Mouse (Mus musculus) lung, postnatal 25 days (tissue): ENCODE results near the gene Pbx1.

Experiments
- DNase-seq: peaks from one replicate; pipeline ENCODE4 v3.0.0; 2022; ENCODE audit warnings: low spot score

The Pbx1 gene

GRCm38 (mm10) chr1:168425017-168425705 is 6.9 kb downstream of the Pbx1 start:
- no peak for DNase-seq

- DNase-seq = no peak
Measured at GRCm38 (mm10) chr1:168423389-168423930, 8.6 kb downstream of the Pbx1 start.

GRCm38 (mm10) chr1:168418903-168419302 is 13.2 kb downstream of the Pbx1 start:
- DNase-seq = no peak

GRCm38 (mm10) chr1:168417626-168418025 is 14.4 kb downstream of the Pbx1 start:
- DNase-seq = no peak

GRCm38 (mm10) chr1:168416729-168417437 is 15.2 kb downstream of the Pbx1 start:
- DNase-seq = no peak

GRCm38 (mm10) chr1:168410611-168411010 is 21.5 kb downstream of the Pbx1 start:
- no peak for DNase-seq

GRCm38 (mm10) chr1:168410054-168410453 is 22.0 kb downstream of the Pbx1 start:
- DNase-seq = no peak

GRCm38 (mm10) chr1:168408757-168409156 is 23.3 kb downstream of the Pbx1 start:
- DNase-seq = no peak

GRCm38 (mm10) chr1:168407958-168408357 is 24.1 kb downstream of the Pbx1 start:
- peak; percentile 30 for DNase-seq

GRCm38 (mm10) chr1:168406291-168406675 is 25.8 kb downstream of the Pbx1 start:
- no peak for DNase-seq

- DNase-seq = peak; percentile 51
Measured at GRCm38 (mm10) chr1:168405645-168406290, 26.3 kb downstream of the Pbx1 start.

- no peak for DNase-seq
Measured at GRCm38 (mm10) chr1:168403529-168403928, 28.5 kb downstream of the Pbx1 start.

- no peak for DNase-seq
Measured at GRCm38 (mm10) chr1:168402683-168403082, 29.4 kb downstream of the Pbx1 start.

GRCm38 (mm10) chr1:168395523-168396159 is 36.4 kb downstream of the Pbx1 start:
- DNase-seq = no peak

GRCm38 (mm10) chr1:168394535-168394934 is 37.5 kb downstream of the Pbx1 start:
- DNase-seq = no peak

GRCm38 (mm10) chr1:168393456-168393855 is 38.6 kb downstream of the Pbx1 start:
- no peak for DNase-seq

- no peak for DNase-seq
Measured at GRCm38 (mm10) chr1:168392500-168392853, 39.6 kb downstream of the Pbx1 start.

- DNase-seq = peak; percentile 51
Measured at GRCm38 (mm10) chr1:168391617-168392499, 40.2 kb downstream of the Pbx1 start.

- DNase-seq = peak; percentile 55
Measured at GRCm38 (mm10) chr1:168390748-168391147, 41.3 kb downstream of the Pbx1 start.

- DNase-seq = no peak
Measured at GRCm38 (mm10) chr1:168386159-168386558, 45.9 kb downstream of the Pbx1 start.

- no peak for DNase-seq
Measured at GRCm38 (mm10) chr1:168384594-168384955, 47.5 kb downstream of the Pbx1 start.
